Mouse (Mus musculus) mouse trophoblast stem cell (cell line): Measurements from ENCODE around the gene Ppp1r16b.

Experiments
- in situ Hi-C, 2 experiments: fragments of 300-500 bp; cut with MseI, MboI; formaldehyde crosslinking; loops; 2 replicates in 1 of 2; 3 replicates in 1 of 2; pipeline ENCODE4 v1.15.1; 2025

Gene Ppp1r16b

DNA sequence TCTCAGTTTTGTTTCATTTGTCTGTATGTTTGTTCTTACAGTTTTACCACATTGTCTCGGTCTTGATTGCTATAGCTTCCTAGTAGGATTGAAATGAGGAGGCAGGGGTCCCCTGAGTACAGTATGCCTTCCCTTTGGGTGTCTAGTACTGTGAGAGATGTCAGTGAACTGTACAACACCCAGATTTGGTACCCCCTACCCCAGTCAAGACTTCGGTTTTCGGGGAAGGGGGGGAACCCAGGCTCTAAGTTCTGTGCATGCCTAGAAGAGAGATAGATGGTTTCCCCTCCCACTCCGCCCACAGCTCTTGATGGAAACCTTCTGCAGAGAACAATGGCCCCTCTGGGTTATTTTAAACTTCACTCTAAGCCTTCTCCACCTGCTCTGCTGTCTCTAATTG is at the start of gene Ppp1r16b:
Ppp1r16b (plus strand) TSS at position 301 of the 400 bp plus-strand sequence.
- in situ Hi-C loops = no loop called here

DNA sequence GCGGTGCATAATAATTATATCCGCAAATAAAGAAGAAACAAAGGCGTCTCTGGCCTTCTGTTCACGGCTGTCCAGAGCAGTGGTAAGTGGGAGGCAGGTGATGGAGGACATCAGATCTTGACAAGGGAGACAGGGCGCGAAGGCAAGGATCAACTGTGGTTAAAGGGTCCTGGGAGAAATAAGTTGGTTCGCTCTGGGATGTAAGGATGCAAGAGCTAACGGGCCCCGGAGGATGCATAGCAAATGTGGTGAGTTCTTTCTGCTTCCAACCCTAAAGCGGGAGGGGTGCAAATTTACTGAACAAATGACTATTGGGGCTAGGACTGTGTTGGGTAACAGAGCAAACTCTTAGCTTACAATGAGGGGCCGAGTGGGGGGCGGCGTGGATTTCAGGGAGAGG is 49.5 kb upstream of the Ppp1r16b start:
- in situ Hi-C loops = no loop called here

- in situ Hi-C loops = no loop called here
These were observed 48.9 kb upstream of the Ppp1r16b start for GRCm38 (mm10) chr2:158616296-158616695.

DNA sequence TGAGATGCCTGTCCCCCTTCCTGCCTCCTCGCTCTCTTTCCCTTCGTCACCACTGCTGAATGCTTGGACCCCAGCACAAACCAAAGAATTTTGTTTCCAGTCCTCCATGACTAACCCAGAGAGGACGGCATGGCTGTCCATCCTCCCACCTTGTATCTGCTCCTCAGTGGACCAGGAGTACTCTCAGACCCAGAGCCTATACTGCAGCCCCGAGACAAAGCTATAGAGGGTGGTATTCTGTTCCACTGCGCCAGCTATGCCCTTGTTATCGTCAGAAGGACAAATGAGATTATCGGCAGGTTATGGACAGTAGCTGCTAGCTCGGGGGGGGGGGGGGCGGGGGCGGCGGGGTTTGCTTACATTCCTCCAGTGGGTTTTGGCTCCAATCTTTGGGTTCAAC is 48.4 kb upstream of the Ppp1r16b start:
- in situ Hi-C loops = no loop called here

- in situ Hi-C loops = loop anchor here in 1 of 2 experiments (5.0 kb wide), 1 partner anchor 77 kb away; no protein-coding TSS in a partner anchor
These were observed 40.4 kb upstream of the Ppp1r16b start, which contains the start of gene Actr5 for GRCm38 (mm10) chr2:158624718-158625222. TSS of gene Actr5 (plus strand) at chr2:158624888.

DNA sequence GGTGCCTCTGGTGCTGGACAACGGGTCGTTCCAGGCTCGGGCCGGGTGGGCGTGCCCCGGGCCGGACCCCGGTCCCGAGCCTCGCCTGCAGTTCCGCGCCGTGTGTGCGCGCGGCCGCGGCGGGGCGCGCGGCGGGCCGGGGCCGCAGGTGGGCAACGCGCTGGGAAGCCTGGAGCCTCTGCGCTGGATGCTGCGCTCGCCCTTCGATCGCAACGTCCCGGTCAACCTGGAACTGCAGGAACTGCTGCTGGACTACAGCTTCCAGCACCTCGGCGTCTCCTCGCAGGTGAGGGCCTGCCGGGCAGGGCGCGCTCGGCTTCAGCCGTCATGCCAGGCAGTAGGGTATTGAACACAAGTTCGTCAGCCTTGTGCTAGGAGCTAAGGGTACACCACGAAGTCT is 40.0 kb upstream of the Ppp1r16b start:
- in situ Hi-C loops = loop anchor here in 1 of 2 experiments (5.0 kb wide), 1 partner anchor 78 kb away; no protein-coding TSS in a partner anchor

DNA sequence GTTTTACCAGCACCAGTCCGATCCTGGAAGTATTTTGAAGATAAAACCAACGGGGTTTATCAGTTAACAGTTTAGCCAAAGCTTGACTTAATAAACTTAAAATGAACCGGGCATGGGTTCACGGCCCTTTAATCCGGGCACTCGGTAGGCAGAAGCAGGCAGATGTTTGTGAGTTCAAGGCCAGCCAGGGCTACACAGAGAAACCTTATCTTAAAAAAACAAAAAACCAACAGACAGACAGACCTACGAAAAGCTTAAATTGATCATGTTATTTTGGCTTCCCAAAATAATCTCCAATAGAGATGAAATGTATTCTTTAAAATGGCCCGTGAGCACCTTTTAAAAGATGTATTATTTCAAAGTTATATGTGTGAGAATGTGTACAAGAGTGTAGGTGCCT is 39.5 kb upstream of the Ppp1r16b start:
- in situ Hi-C loops = loop anchor here in 1 of 2 experiments (5.0 kb wide), 1 partner anchor 78 kb away; no protein-coding TSS in a partner anchor

- in situ Hi-C loops = loop anchor here in 1 of 2 experiments (5.0 kb wide), 1 partner anchor 82 kb away; no protein-coding TSS in a partner anchor
These were observed 36.3 kb upstream of the Ppp1r16b start for GRCm38 (mm10) chr2:158628858-158629257.

GRCm38 (mm10) chr2:158629414-158629813 is 35.8 kb upstream of the Ppp1r16b start:
- in situ Hi-C loops = loop anchor here in 1 of 2 experiments (5.0 kb wide), 1 partner anchor 82 kb away; no protein-coding TSS in a partner anchor

- in situ Hi-C loops = no loop called here
These were observed 33.3 kb upstream of the Ppp1r16b start for GRCm38 (mm10) chr2:158631873-158632272.

DNA sequence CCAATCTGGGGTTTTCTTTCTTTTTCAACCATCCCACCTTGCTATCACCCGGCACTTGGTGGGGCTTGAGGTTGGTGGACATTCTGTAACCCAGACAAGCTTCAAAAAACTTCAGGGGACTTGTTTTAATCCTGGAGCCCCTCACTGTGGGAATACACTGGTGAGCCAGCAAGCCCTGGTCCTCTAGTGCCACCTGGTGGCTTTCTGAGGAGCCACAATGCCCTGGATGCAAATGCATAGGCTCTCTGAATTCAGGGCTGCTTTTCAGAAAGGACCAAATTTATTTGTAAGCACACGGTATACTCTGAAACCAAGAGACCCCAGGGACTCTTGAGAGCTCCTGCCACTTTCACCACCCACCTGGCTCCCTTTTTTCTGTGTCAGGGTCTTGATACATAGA is 23.3 kb upstream of the Ppp1r16b start:
- in situ Hi-C loops = no loop called here

DNA sequence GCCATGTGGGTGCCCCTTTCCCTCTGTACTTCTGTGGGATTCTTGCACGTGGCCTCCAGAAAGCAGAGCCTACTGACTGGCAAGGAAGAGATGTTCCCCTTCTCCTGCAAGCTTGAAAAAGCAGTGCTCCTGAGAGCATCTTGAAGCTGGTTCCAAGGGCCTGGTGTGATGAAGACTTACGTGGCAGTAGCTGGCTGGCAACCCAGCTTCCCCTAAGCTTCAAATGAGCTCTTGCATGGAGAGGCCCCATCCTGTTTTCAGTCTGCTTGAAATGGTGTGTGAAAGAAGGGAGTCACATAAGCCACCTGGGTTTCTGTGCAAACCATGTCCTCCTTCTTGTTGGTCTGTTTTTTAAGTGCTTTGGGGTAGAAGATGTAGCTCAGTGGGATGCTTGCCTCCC is 22.6 kb upstream of the Ppp1r16b start:
- in situ Hi-C loops = no loop called here

GRCm38 (mm10) chr2:158643791-158644190 is 21.4 kb upstream of the Ppp1r16b start:
- in situ Hi-C loops = no loop called here

GRCm38 (mm10) chr2:158651159-158651908 is 13.9 kb upstream of the Ppp1r16b start:
- in situ Hi-C loops = loop anchor here in 1 of 2 experiments (5.0 kb wide), 1 partner anchor 104 kb away; no protein-coding TSS in a partner anchor

GRCm38 (mm10) chr2:158652985-158653384 is 12.2 kb upstream of the Ppp1r16b start:
- in situ Hi-C loops = loop anchor here in 1 of 2 experiments (5.0 kb wide), 1 partner anchor 106 kb away; no protein-coding TSS in a partner anchor

- in situ Hi-C loops = loop anchor here in 1 of 2 experiments (5.0 kb wide), 1 partner anchor 107 kb away; no protein-coding TSS in a partner anchor
These were observed 10.5 kb upstream of the Ppp1r16b start for GRCm38 (mm10) chr2:158654717-158655116.

- in situ Hi-C loops = no loop called here
These were observed 9.4 kb upstream of the Ppp1r16b start for GRCm38 (mm10) chr2:158655806-158656205.

DNA sequence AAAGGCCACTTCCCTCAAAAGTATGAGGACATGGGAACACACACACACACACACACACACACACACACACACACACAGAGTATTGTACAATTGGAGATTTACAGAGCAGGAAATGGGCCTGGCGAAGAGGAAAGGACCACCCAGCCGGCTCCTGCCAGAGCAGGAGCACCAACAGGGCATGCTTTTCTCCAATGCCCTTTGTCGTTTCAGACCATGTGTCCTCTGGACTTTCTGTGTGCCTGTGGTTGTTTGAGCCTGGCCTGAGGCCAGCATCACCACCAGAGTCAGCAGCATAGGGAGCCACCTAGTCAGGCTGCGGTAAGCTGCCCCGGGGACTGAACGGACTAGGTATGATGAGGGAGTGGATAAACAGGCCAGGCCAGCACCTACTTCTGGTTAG is 6.4 kb upstream of the Ppp1r16b start:
- in situ Hi-C loops = no loop called here

DNA sequence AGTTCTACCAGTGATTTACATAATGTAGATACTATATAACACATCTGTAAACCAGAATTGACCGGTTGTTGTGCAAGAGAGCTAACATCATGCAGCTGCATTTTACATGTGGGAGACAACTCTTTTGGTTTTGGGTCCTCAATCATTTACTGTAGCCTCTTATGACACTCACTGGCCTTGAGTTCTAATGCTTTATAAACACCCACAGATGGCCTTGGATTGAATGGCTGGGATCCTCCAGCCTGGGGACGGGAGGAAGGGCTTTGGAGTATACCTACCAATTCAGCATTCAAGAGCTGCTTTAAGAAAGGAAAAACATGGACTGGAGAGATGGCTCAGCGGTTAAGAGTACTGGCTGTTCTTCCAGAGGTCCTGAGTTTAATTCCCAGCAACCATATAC is 5.9 kb upstream of the Ppp1r16b start:
- in situ Hi-C loops = no loop called here

DNA sequence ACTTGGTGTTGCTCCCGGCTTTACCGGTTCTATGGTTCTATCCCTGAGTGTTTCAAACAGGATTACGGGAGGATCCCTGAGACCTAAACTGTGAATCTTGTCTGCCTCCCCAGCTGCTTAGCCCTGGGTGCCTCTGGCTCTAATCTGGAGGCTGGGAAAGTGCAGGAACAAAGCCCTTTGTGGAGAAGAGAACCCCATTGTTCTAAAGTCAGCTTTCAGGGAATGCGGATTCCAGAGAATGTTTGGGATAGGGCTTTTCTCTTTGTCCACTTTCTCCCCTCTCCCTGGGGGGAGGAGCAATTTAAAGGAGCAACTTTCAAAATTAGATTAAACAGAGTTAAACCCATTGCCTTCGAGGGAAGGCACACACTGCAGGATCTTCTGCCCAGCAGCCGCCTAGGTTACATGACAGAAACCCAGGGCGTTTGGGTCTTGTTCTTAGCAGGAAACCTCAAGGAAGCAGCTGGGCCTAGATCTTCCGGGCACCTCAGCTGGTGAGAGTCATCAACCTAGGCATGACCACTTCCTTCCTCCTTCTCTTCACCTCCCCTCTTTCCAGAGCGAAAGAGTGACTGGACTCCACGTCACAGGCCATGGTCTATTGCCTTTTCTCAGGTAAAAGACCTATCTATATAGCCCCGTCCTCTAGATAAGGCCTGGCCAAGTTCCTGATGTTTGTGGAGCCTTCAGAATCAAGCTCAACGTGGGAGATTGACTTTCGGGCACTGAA is 1.0 kb downstream of the Ppp1r16b start:
- in situ Hi-C loops = no loop called here

DNA sequence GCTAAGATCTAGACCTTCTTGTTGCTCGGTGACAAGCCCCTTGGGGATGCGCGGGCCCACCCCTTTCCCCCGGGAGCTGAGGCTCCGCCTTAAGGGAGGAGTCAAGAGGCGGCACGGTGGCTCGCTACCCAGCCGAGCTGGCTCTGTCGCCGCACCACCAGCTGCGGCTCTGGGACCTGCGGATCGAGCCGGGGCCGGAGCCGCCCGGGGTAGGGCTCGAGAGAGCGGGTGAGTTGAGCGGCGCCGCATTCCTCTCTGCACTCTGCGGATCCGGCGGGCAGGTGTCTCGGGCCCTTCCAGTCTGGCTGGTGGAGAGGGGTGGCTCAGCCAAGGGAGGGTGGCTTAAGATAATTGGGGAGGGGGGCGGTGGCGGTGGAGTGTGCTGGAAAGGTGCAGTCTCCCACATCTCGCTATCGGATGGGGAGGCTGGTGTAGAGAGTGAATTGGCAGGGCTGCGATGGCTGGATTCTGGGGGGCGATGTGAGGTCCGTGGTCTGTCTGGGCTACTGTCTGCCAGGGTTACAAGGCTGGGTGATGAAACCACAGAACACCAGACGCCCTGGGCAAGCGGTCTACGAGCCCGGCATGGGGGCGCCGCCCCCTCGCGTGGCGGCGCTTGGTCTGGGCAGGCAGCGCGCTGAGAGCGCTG is 1.9 kb downstream of the Ppp1r16b start:
- in situ Hi-C loops = no loop called here
